Mouse (Mus musculus): Measurements from ENCODE around the gene Pkhd1. TPM values are rescaled to one million over a fixed set of nuclear protein-coding genes. Genes with fewer than 3 reads are reported as not detected.

Gene Pkhd1
- polyA plus RNA-seq, 1 experiment from 2014 or later: not detected

DNA sequence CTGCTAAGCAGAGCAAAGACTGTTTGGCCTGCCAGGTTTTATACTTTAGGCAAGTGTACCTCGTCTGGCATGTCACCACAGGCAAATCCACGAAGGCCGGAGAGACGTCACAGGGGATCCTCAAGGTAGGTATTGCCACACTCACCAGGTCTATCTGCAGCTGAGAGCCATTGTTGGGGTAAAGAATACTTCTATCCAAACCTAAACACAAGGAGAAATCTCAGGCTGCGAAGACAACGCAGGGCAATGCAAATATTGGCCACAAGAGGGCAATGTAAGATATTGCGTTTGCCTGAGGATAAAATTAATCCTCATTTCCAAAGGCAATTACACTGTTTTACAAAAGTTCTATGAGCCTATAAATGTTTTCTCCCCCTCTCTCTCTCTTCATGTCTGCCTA lies 5.2 kb downstream of the Pkhd1 start:
- Histone ChIP-seq H3K27ac (no peak overlapping the region), H3K27me3 (no peaks in the 10 kb centered on the region), H3K4me1 (no peaks in the 10 kb centered on the region), H3K4me2 (replicated peaks) (no peak overlapping the region), H3K9me3 (no peaks in the 10 kb centered on the region), H3K4me3 (no peak overlapping the region), H3K9ac (no peak overlapping the region), H3K36me3 (no peaks in the 10 kb centered on the region)
- WGBS: 23% methylated on average over 7 of the region's 7 CpGs
- ATAC-seq (ENCODE audit: insufficient number of reproducible peaks, insufficient read depth, low FRiP score, low TSS enrichment): no peak

DNA sequence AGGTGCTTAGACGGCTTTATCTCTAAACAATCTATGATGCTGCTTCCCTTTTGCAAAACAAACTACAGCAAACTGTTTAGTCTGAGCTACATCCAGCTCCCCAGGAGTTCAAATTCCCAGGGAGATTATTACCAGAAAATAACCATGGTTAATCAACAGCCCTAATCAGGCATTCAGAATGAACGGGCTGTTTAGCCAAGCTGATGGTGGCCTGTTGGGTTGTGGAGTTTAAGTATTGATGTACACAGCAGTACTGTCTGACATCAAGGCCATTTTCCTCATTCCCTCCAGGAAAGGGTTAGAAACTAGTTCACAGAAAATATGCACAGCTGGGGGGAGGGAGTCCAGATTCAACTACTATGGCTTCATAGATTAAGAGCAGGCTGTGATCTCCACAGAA lies 12.4 kb downstream of the Pkhd1 start:
- no peaks in the 10 kb centered on the region for H3K36me3 ChIP-seq
- no peaks in the 10 kb centered on the region for H3K4me1 ChIP-seq
- H3K27me3 ChIP-seq: no peaks in the 10 kb centered on the region
- 57% methylated on average over 2 of the region's 2 CpGs for WGBS
- no peak overlapping the region for H3K27ac ChIP-seq
- no peak overlapping the region for H3K4me3 ChIP-seq
- no peaks in the 10 kb centered on the region for H3K9me3 ChIP-seq
- ATAC-seq (ENCODE audit: insufficient number of reproducible peaks, insufficient read depth, low FRiP score, low TSS enrichment): no peak
- no peak overlapping the region for H3K4me2 ChIP-seq (replicated peaks)
- H3K9ac ChIP-seq: no peak overlapping the region

DNA sequence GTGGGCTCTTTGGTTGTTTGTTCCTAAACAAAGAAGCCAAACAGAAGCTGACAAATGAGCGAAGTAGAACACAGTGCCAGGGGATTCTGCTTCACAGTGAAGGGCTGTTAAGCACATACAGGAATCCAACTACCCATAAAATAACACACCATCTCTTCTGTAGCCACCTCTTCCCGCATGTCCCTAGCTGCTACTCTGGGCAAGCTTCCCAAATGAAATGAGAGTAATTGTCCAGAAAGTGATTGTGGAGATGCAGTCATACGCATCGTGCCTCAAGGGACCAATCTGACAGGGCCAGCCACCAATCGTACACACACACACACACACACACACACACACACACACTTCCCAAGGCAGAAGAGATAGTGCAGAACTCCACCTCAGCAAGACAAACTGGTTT lies 27.4 kb downstream of the Pkhd1 start:
- WGBS: 70% methylated on average over 5 of the region's 5 CpGs
- no peak overlapping the region for H3K9ac ChIP-seq
- no peak for ATAC-seq (ENCODE audit: insufficient number of reproducible peaks, insufficient read depth, low FRiP score, low TSS enrichment)
- H3K36me3 ChIP-seq: no peaks in the 10 kb centered on the region
- H3K9me3 ChIP-seq: no peaks in the 10 kb centered on the region
- H3K4me3 ChIP-seq: no peak overlapping the region
- no peaks in the 10 kb centered on the region for H3K27me3 ChIP-seq
- H3K4me2 ChIP-seq (replicated peaks): no peak overlapping the region
- no peaks in the 10 kb centered on the region for H3K4me1 ChIP-seq
- H3K27ac ChIP-seq: no peak overlapping the region

DNA sequence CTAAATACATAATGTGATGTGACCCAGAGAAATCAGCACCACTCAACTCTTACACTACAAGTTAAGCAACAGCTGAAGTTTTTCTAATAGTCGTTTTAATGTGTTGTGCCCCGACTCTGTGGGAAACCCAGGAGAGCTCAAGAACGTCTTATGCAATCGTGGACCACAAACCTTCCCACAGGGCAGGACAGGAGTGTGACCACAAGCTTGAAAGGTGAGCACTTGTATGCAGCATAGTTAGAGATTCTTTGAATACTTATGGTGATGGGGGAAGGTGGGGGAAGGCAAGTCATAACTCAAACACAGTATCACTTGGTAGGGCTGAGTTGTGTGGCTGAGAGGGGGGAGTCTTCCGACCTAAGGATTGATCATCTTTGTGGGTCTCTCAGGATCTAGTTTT lies 46.4 kb downstream of the Pkhd1 start:
- Histone ChIP-seq H3K27ac (no peak overlapping the region), H3K4me1 (no peaks in the 10 kb centered on the region), H3K27me3 (no peaks in the 10 kb centered on the region), H3K9me3 (no peaks in the 10 kb centered on the region), H3K4me2 (replicated peaks) (no peak overlapping the region), H3K4me3 (no peak overlapping the region), H3K9ac (no peak overlapping the region), H3K36me3 (no peaks in the 10 kb centered on the region)
- 81% methylated on average over 5 of the region's 5 CpGs for WGBS
- no peak for ATAC-seq (ENCODE audit: insufficient number of reproducible peaks, insufficient read depth, low FRiP score, low TSS enrichment)

DNA sequence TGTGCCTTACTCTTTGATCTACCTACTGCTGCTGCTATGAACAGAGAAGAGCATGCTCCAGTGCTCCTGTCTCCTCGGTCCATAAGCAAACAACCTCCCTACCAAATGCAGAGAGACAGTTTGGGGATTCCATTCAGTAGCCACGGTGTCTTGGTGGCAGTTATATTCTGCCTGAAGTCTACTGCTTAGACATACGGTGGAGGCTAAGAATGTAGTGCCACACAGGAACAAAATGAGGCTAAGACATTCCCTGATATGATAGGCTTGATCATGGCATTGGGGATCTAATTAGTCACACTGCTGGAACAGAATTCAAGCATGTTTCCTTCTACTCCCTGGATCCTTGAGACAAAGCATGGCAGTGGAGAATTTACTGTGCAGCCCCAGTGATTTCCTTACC lies 48.4 kb downstream of the Pkhd1 start:
- H3K4me3 ChIP-seq: no peak overlapping the region

DNA sequence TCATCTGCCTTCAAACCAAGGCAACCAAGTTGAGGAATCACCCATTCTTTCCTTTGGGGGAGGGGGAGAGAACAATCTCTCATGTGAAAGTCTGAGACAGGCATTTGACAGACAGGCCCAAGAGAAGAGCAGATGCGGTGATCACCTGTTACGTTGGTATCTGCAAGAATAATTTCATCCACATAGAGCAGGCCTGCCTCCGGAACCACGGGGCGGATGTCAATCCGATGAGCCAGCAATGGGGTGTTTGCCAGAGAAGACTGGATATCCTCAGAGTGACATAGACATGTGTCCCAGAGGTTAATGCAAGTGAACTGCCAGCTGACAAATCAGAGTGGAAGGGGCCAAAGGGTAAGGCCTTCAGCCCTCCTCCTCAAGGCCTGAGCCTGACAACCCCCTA lies 59.4 kb downstream of the Pkhd1 start:
- no peaks in the 10 kb centered on the region for H3K4me1 ChIP-seq
- no peak overlapping the region for H3K4me2 ChIP-seq (replicated peaks)
- no peaks in the 10 kb centered on the region for H3K27me3 ChIP-seq
- no peak overlapping the region for H3K27ac ChIP-seq
- 91% methylated on average over 6 of the region's 6 CpGs for WGBS
- H3K4me3 ChIP-seq: no peak overlapping the region
- no peak for ATAC-seq (ENCODE audit: insufficient number of reproducible peaks, insufficient read depth, low FRiP score, low TSS enrichment)
- no peaks in the 10 kb centered on the region for H3K36me3 ChIP-seq
- no peaks in the 10 kb centered on the region for H3K9me3 ChIP-seq
- H3K9ac ChIP-seq: no peak overlapping the region

More for the DNA sequence above, 48.4 kb downstream of the Pkhd1 start:
- Histone ChIP-seq H3K4me2 (replicated peaks) (no peak overlapping the region), H3K9ac (no peak overlapping the region), H3K27me3 (no peaks in the 10 kb centered on the region), H3K36me3 (no peaks in the 10 kb centered on the region), H3K27ac (no peak overlapping the region), H3K9me3 (no peaks in the 10 kb centered on the region), H3K4me1 (no peaks in the 10 kb centered on the region)
- 59% methylated on average over 3 of the region's 3 CpGs for WGBS
- ATAC-seq (ENCODE audit: insufficient number of reproducible peaks, insufficient read depth, low FRiP score, low TSS enrichment): no peak

DNA sequence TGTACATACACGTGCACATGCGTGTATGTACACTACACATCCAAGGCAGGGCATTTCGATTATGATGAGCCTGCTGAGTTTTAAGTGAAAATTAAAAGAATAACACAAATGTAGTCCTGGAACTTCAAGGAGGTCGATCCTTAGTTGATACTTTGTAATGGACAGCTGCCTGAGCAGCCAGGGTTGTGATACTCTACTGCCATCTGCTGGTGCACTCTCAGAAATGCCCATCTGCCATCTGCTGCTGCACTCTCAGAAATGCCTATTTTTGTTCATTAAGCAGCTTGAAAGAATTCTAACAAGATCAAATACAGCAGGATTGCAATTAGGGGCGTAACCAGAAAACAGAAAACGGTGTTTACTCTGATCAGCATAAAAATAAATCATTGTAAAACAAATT lies 63.5 kb downstream of the Pkhd1 start:
- Histone ChIP-seq H3K36me3 (no peaks in the 10 kb centered on the region), H3K27ac (no peak overlapping the region), H3K9me3 (no peaks in the 10 kb centered on the region), H3K27me3 (no peaks in the 10 kb centered on the region), H3K4me1 (no peaks in the 10 kb centered on the region), H3K9ac (no peak overlapping the region), H3K4me2 (replicated peaks) (no peak overlapping the region), H3K4me3 (no peak overlapping the region)
- WGBS: 28% methylated on average over 6 of the region's 6 CpGs
- ATAC-seq (ENCODE audit: insufficient number of reproducible peaks, insufficient read depth, low FRiP score, low TSS enrichment): no peak

DNA sequence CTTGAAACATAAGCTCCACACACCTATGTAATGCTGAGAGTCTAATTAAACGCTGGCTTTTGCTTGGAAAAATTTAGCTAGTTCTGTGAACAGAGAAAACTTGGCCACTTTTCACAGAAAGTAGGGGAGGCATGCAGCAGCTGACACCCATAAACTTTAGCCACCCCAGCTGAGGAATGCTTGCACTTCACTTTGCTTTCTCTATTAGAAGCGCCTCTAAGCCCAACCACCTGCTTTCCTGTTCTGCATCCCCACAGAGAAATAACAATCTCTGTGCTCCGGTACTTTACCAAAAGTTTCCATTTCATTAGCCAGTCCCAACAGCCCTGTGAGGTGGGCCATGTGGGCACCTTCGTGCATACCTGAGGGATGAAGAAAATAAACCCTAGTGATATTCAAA lies 66.5 kb downstream of the Pkhd1 start:
- Histone ChIP-seq H3K9me3 (no peaks in the 10 kb centered on the region), H3K9ac (no peak overlapping the region), H3K4me2 (replicated peaks) (no peak overlapping the region), H3K4me1 (no peaks in the 10 kb centered on the region), H3K4me3 (no peak overlapping the region), H3K36me3 (no peaks in the 10 kb centered on the region), H3K27ac (no peak overlapping the region), H3K27me3 (no peaks in the 10 kb centered on the region)
- no peak for ATAC-seq (ENCODE audit: insufficient number of reproducible peaks, insufficient read depth, low FRiP score, low TSS enrichment)
- WGBS: 76% methylated on average over 4 of the region's 4 CpGs

DNA sequence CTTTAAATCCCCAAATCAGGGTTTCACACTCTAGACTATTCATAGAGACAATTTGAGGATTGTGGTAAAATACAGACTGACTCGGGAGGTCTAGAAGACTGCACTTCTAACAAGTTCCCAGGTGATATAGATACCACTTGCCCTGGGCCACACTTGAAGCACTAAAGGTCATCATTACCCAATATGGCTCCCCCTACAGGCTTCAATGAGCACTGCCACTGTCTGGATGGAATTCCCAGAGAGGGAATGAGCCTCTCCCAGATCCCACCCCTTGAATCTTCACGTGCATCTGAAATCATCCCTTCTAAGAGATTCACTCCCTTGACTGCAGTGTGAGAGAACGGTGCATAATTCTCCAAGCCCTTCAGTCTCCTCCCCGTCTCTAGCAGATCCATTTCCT lies 73.3 kb downstream of the Pkhd1 start:
- Histone ChIP-seq H3K9me3 (no peaks in the 10 kb centered on the region), H3K27me3 (no peaks in the 10 kb centered on the region), H3K4me3 (no peak overlapping the region), H3K27ac (no peak overlapping the region), H3K9ac (no peak overlapping the region), H3K36me3 (no peaks in the 10 kb centered on the region), H3K4me1 (no peaks in the 10 kb centered on the region), H3K4me2 (replicated peaks) (no peak overlapping the region)
- ATAC-seq (ENCODE audit: insufficient number of reproducible peaks, insufficient read depth, low FRiP score, low TSS enrichment): no peak
- WGBS: 72% methylated on average over 4 of the region's 4 CpGs

DNA sequence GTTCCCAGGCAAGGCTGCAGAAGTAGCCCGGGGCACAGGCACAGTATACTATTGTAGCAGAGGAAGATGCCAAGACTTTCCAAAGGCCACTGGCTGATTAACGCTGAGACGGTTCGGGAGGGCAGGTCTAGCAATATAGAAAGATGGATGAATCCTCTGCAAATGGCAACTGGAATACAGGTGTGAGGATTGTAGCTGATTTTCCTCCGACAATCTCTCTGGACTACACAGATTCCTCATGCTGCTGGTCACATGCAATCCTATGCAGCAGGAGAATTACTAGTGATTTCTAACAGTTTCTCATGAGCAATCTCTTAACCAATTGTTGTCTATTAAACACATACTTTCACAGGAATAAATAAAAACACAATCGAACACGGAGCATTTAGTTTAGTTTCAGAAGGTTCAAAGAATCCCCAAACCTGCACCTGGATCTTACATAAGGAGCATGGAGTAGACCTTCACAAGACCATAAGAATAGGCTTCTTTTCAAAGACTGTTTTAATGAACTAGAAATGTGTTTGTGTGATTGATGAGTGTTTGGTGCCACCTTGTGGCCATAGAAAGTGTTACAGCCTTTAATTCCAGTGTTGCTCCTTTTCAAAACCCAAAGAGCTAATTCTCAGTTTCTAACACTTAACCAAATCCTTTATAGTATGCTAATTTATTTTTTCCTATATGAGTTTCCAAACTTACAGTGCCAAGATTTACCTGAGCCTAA lies 104.3 kb downstream of the Pkhd1 start:
- Histone ChIP-seq H3K36me3 (no peaks in the 10 kb centered on the region), H3K9me3 (no peaks in the 10 kb centered on the region), H3K27ac (no peak overlapping the region), H3K4me1 (no peaks in the 10 kb centered on the region), H3K9ac (no peak overlapping the region), H3K27me3 (no peaks in the 10 kb centered on the region), H3K4me3 (no peak overlapping the region), H3K4me2 (replicated peaks) (no peak overlapping the region)
- 62% methylated on average over 7 of the region's 7 CpGs for WGBS
- no peak for ATAC-seq (ENCODE audit: insufficient number of reproducible peaks, insufficient read depth, low FRiP score, low TSS enrichment)

DNA sequence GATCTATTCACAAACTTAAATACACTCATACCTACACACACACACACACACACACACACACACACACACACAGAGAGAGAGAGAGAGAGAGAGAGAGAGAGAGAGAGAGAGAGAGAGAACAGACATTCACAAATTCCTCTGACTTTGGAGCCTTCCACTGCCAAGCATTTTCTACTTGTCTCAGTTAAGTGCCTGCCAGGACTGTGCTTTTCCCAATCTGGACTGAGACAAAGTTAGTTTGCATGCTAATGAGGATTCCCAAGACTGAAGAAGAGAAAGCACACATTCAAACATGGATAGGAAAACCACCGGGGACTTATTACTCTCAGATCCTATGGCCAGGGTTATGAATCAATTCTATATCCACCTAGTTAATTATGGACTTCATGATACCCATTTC lies 118.9 kb downstream of the Pkhd1 start:
- H3K27me3 ChIP-seq: no peaks in the 10 kb centered on the region
- ATAC-seq (ENCODE audit: insufficient number of reproducible peaks, insufficient read depth, low FRiP score, low TSS enrichment): no peak
- WGBS: 84% methylated on average over 1 of the region's 1 CpGs

DNA sequence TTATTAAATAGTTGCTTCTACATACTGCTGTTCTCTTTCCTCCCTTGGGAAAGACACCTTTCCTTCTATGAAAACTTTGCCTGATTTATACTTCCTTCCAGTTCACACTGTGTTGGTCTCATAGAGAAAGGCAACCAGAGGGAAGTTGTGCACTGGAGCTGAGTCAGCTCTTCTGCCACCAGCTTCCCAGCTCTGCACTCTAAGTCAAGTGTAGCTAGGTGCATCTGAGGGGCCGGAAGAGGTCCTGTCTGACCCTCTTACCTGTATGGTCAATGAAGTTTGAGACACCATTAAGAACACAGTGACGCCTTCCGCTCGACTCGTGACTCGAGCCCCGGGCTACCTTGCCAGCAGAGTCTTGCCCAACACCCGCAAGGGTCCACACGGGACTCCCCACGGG lies 131.8 kb downstream of the Pkhd1 start:
- no peak overlapping the region for H3K27ac ChIP-seq
- H3K4me3 ChIP-seq: no peak overlapping the region
- H3K9me3 ChIP-seq: no peaks in the 10 kb centered on the region
- 97% methylated on average over 10 of the region's 10 CpGs for WGBS
- no peak overlapping the region for H3K9ac ChIP-seq
- no peaks in the 10 kb centered on the region for H3K4me1 ChIP-seq
- H3K4me2 ChIP-seq (replicated peaks): no peak overlapping the region
- no peaks in the 10 kb centered on the region for H3K36me3 ChIP-seq
- ATAC-seq (ENCODE audit: insufficient number of reproducible peaks, insufficient read depth, low FRiP score, low TSS enrichment): no peak
- no peaks in the 10 kb centered on the region for H3K27me3 ChIP-seq

More for the DNA sequence above, 118.9 kb downstream of the Pkhd1 start:
- H3K4me3 ChIP-seq: no peak overlapping the region
- no peak overlapping the region for H3K9ac ChIP-seq
- no peaks in the 10 kb centered on the region for H3K9me3 ChIP-seq
- H3K27ac ChIP-seq: no peak overlapping the region
- no peaks in the 10 kb centered on the region for H3K36me3 ChIP-seq
- no peak overlapping the region for H3K4me2 ChIP-seq (replicated peaks)
- no peaks in the 10 kb centered on the region for H3K4me1 ChIP-seq

All from embryonic facial prominence, embryonic 12.5 days (tissue).